Mouse (Mus musculus) urinary bladder, postnatal 14 days (tissue): ENCODE data around the gene Ntf5.

Experiments
- DNase-seq: peaks from one replicate; pipeline ENCODE4 v3.0.0; 2021; ENCODE audit warnings: low spot score

Ntf5 gene

DNA sequence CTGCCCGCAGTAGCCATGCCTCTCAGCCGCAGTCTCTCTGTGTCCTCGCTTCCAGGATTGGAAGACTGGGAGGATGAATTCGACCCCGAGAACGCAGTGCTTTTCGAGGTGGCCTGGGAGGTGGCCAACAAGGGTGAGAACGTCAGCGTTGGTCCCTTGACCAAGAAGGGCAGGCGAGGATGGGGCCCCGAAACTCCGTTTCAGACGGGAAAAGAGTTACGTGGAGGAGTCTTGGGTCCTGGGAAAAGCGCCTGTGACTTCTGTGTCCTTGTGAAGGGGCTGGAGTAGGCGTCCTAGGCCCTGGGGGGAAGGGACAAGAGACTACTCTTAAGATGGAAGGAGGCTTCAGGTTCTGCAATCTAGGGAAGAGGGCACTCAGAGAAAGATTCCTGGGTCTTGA is 21.5 kb downstream of the Ntf5 start:
- no peak for DNase-seq

DNA sequence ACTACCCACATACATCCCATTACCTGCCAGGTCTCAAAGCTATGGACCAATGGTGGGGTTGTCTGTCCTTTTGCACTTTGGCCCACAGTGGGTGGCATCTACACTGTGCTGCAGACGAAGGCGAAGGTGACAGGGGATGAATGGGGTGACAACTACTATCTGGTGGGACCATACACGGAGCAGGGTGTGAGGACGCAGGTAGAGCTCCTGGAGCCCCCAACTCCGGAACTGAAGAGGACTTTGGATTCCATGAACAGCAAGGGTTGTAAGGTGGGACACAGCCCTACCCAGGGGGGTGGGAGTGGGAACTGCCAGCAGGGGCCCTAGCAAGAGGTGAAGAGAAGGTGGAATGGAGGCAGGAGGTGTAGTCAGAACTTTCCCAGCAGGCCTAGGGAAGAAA is 22.9 kb downstream of the Ntf5 start:
- no peak for DNase-seq

- DNase-seq: no peak
Observed at GRCm38 (mm10) chr7:45437046-45437445, 23.6 kb downstream of the Ntf5 start.

DNA sequence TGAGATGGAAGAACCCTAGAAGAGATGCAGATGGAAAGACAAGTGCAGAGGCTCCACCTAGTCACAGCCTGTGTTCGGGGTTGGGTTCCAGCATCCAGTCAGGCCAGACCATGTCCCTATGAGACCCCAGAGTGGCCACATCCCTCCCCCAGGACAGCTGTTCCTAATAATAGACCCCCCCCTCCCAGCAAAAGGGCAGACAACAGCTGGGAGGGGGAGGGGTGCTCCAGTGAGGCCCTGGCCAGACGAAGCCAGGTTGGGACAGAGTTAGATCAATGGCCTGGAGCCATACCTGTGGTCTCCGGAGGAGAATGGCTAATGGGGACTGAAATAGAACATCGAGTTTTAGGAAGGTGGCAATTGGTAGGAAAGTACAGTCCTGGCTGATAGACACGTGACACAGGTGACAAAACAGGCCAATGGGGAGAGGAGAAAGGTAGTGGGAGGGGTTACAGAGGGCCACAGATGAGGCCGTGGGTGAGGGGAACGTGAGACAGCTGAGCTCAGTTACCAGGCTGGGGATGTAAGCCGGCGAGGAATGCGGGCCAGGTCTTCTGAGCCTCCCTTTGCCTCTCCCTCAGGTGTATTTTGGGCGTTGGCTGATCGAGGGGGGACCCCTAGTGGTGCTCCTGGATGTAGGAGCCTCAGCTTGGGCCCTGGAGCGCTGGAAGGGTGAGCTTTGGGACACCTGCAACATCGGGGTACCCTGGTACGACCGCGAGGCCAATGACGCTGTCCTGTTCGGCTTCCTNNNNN is 24.2 kb downstream of the Ntf5 start, which contains the start of gene Ruvbl2:
TSS of gene Ruvbl2 (minus strand) at position 576 of the 756 bp plus-strand sequence.
- peak; percentile 48 for DNase-seq

GRCm38 (mm10) chr7:45443526-45444420 is 30.3 kb downstream of the Ntf5 start:
- no peak for DNase-seq

DNA sequence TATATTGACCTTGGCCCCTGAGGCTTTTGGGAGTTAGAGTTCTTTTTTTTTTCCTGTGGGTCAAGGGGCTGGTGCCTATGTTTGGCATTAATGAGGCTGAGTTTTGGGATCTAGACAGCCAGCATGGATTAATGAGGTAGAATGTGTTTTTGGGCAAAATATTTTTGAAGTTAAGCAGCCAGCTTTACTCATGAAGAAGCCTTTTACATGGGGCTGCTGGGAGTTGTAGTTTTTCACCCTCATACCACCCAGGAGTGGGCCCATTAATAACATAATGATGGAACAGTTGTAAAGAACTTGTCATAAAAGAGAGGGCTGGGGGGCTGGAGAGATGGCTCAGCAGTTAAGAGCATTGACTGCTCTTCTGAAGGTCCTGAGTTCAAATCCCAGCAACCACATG is 33.1 kb downstream of the Ntf5 start:
- no peak for DNase-seq

- DNase-seq: no peak
Observed at GRCm38 (mm10) chr7:45447325-45447990, 34.0 kb downstream of the Ntf5 start.

GRCm38 (mm10) chr7:45449974-45450373 is 36.5 kb downstream of the Ntf5 start:
- DNase-seq: no peak

DNA sequence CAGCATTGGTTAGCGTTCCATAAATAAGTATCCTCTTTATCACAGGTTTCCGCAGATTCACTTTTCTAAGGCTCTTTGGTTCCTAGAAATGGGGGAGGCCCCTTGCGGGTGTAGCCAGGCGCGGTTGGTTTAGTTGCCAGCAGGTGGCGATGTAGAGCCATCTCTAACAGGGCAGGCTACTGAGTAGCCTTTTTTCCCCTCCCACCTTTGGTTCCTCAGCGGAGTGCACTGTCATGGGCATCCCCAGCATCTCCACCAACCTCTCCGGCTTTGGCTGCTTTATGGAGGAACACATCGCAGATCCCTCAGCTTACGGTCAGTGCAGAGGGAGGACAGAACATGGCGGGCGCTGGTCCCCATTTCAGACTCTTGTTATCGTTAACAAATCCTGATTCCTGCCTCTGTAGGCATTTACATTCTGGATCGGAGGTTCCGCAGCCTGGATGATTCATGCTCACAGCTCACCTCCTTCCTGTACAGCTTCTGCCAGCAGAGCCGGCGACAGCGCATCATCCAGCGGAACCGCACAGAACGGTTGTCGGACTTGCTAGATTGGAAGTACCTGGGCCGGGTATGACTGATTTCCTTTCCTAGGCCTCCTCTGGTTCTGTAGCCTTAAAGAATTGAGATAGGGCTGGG is 38.0 kb downstream of the Ntf5 start:
- DNase-seq: peak; percentile 84

GRCm38 (mm10) chr7:45454971-45455370 is 41.5 kb downstream of the Ntf5 start:
- no peak for DNase-seq

GRCm38 (mm10) chr7:45455932-45456696 is 42.6 kb downstream of the Ntf5 start:
- DNase-seq: no peak

DNA sequence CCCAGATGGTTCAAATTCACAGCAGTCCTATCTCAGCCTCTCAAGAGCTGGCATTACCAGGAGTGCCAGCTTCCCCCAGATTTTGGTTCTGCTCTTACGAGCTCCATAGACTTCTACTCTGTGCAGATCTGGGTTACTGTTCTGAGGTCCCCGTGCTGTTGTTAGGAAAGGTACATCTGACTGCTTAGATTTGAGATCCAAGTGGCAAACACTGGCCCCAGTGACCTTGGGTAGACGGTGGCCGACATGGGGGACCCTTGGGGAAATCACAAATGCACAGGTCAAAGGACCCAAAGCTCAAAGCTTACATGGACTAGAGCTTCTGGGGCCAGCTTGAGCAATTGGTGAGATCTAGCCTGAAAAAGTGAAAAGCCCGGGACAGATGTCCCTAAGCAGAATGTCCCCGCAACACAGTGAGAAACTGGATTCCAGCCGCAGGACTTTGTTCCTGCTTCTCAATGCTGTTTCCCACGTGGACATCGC is 43.3 kb downstream of the Ntf5 start:
- no peak for DNase-seq

DNA sequence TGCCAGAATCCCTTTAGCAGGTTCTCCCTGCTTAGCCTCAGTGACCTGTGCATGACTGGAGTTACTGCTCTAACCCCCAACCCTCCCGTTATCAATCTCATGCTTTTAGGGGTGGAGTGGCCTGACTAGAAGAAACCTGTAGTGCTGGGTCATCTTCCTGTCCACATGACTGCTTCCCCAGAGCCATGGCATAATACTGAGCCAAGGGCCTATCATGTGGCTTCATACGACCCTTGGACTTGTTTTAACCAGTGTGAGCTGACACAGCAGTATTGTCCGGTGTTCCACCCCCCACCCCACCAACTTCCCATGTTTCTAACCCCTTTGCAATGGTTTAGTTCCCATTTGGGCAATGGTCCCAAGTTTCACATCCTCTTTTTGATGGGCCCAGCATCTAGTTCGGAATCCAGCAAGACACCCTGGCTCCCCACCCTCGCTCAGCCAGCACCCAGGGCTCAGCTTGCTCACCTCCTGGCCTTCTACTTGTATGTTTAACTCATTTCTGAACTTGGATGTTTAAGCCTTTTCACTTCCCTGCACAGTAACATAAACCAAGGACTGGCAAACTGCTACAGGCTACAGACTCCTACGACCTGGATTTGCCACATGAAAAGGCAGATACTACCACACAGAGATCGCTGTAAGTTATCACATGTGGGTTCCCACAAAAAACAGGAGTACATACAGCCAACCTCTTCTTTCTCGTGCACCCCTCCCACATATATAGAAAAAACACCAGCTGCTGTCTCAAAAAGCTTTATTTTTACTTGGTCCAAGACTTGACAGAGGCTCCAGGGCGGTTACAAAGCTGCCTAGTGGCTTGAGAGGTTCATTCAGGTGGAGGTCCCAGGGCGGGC is 43.9 kb downstream of the Ntf5 start:
- DNase-seq: no peak

DNA sequence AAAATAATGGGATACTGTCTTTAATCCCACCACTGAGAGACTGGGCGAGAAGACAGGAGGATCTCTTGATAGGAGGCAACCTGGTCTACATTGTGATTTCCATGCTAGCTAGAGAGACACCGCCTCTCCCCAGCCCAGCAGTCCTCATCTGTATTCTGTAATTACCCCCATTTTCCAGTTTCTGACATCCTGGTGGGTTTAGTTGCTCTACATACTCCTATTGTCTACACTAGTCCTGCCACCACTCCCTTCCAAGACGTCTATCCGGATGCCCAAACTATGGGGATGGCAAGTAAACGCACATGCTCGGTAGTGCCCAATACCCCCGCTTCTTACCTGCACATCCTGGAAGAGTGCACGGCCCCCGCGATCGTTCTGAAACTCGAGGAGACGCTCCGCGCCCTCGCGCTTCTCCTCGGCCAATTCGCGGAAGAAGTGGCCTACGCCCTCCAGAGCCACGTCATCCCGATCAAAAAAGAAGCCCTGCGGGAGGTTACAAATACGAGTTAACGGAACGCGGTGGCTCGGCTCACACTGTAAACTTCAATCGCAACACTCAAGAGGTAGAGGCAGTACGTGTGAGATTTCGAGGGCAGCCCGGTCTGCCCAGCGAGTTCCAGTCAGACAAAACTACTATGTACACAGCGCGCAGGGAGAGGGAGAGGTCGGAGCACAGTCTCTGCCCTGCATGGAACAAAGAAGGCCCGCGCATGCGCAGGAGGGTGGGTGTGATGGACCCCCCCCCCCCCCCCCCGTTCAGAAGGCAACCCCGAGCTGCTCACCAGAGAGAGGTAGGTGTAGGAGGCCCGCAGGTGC is 45.5 kb downstream of the Ntf5 start:
- DNase-seq: peak; percentile 80

- DNase-seq: peak; percentile 97
Observed at GRCm38 (mm10) chr7:45459564-45460140, 46.2 kb downstream of the Ntf5 start, which contains the start of gene Ftl1. TSS of gene Ftl1 (minus strand) at chr7:45459884.

GRCm38 (mm10) chr7:45460377-45460776 is 46.9 kb downstream of the Ntf5 start:
- no peak for DNase-seq

DNA sequence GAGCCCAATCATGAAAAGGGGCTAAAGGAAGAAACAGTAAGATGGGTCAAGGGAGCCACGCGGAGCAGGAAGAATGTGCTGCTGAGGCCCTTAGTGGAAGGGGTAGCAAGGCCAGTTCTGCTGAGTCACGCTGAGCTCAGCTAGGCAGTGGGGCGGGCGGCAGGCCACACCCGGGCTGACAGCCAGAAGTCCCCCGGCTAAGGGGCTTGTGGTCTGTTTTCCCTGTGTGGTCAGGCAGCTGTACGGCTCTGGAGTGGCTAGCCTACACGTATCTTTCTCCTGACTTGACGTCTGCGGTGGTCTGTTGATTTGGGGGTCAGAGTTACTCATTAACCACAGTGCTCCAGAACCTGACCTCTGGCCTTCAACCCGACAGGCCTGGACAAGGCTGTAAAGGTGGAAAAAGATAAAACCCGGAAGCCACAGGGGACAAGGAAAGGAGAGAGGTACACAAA is 47.4 kb downstream of the Ntf5 start:
- DNase-seq: peak; percentile 84

DNA sequence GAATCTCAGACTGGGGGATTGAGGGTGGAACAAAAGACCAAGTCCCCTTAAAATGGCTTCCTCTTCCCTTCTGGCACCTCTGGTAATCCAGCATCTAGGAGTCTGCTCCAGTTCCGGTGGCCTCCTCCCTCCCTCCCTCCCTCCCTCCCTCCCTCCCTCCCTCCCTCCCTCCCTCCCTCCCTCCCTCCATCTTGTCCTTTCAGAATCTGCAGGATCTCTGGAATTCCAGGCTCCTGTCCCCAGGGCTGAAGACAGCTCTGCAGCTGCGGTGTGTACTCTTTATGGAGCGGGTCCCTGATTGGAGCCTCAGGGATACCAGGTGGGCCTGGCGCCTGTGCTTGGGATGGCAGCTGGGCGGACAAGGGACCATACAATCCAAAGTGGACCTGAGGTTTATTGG is 47.8 kb downstream of the Ntf5 start:
- DNase-seq: no peak

DNA sequence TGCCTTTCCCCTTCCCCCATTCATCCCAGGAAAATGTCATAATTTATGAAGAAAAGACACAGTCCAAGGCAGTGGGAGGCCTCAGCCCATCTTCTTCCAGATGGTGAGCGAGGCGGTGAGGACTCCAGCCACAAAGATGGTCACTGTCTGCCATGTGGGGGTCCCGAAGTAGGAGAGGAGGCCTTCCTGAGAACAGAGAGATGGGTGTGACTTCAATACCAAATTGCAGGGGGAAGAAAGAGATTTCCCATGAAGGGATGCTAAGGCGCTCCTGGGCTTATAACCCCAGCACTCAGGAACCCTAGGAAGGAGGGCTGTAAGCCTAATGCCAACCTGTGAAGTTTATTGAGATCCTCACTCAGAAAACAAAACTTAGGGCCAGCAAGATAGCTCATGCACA is 48.3 kb downstream of the Ntf5 start:
- no peak for DNase-seq
